Mouse (Mus musculus) MEL (cell line): ENCODE data around the gene Gm266.

Experiments used
- BHLHE40 ChIP-seq: IDR thresholded peaks from 2 replicates; pipeline ENCODE4 v1.6.1; 2012; ENCODE audit warnings: low read depth, mild to moderate bottlenecking, inconsistent platforms, low read length, improper control_type of control experiment, borderline replicate concordance
- CHD1 ChIP-seq: IDR thresholded peaks from 2 replicates; pipeline ENCODE4 v1.6.1; 2012; ENCODE audit warnings: low read depth, mild to moderate bottlenecking, inconsistent platforms, low read length, improper control_type of control experiment
- CTCF ChIP-seq, 3 experiments: IDR thresholded peaks in 2 of 3; conservative IDR thresholded peaks in 1 of 3; 2 replicates each; pipeline ENCODE4 v1.5.1; 2011 to 2012; ENCODE audit warnings: low read length in 3 of 3, low read depth in 2 of 3, mild to moderate bottlenecking in 2 of 3, improper control_type of control experiment in 1 of 3, inconsistent platforms in 1 of 3, mixed read lengths in 1 of 3, moderate library complexity in 1 of 3; ENCODE audit not compliant: control insufficient read depth in 1 of 3, insufficient read depth in 1 of 3, poor library complexity in 1 of 3, severe bottlenecking in 1 of 3
- E2F4 ChIP-seq: IDR thresholded peaks from 2 replicates; pipeline ENCODE4 v1.6.1; 2011; ENCODE audit warnings: low read depth, low read length, improper control_type of control experiment, borderline replicate concordance
- EP300 ChIP-seq, 2 experiments: IDR thresholded peaks; 2 replicates each; pipeline ENCODE4 v1.6.1; 2011; ENCODE audit warnings: improper control_type of control experiment in 2 of 2, low read length in 2 of 2, low read depth in 1 of 2, mild to moderate bottlenecking in 1 of 2
- GATA1 ChIP-seq: IDR thresholded peaks from 2 replicates; pipeline ENCODE4 v1.6.1; 2011; ENCODE audit warnings: low read depth, low read length, improper control_type of control experiment
- MAX ChIP-seq: IDR thresholded peaks from 2 replicates; pipeline ENCODE4 v1.6.1; 2011; ENCODE audit warnings: low read length, improper control_type of control experiment
- MYC ChIP-seq: IDR thresholded peaks from 2 replicates; pipeline ENCODE4 v1.6.1; 2011; ENCODE audit warnings: low read depth, mild to moderate bottlenecking, low read length, improper control_type of control experiment, moderate library complexity
- NRF1 ChIP-seq: IDR thresholded peaks from 2 replicates; pipeline ENCODE4 v1.6.1; 2014; ENCODE audit warnings: low read depth, mild to moderate bottlenecking, inconsistent platforms, low read length, improper control_type of control experiment, moderate library complexity; ENCODE audit not compliant: poor library complexity, insufficient read depth, severe bottlenecking
- POLR2A ChIP-seq, 2 experiments: IDR thresholded peaks; 2 replicates each; pipeline ENCODE4 v1.6.1; 2011 to 2012; ENCODE audit warnings: low read length in 2 of 2, mild to moderate bottlenecking in 2 of 2, control low read depth in 1 of 2, improper control_type of control experiment in 1 of 2, low read depth in 1 of 2, moderate library complexity in 1 of 2; ENCODE audit not compliant: control insufficient read depth in 1 of 2, insufficient read depth in 1 of 2, poor library complexity in 1 of 2
- POLR2AphosphoS5 ChIP-seq: IDR thresholded peaks from 2 replicates; pipeline ENCODE4 v1.6.1; 2012; ENCODE audit warnings: low read depth, borderline replicate concordance, mild to moderate bottlenecking, inconsistent platforms, low read length, moderate library complexity, mixed read lengths
- TAL1 ChIP-seq: IDR thresholded peaks from 2 replicates; pipeline ENCODE4 v1.6.1; 2012; ENCODE audit warnings: mild to moderate bottlenecking, inconsistent platforms, low read length, moderate library complexity, mixed read lengths
- USF1 ChIP-seq: IDR thresholded peaks from 2 replicates; pipeline ENCODE4 v1.6.1; 2014; ENCODE audit warnings: low read depth, mild to moderate bottlenecking, inconsistent platforms, low read length, improper control_type of control experiment, moderate library complexity

DNA sequence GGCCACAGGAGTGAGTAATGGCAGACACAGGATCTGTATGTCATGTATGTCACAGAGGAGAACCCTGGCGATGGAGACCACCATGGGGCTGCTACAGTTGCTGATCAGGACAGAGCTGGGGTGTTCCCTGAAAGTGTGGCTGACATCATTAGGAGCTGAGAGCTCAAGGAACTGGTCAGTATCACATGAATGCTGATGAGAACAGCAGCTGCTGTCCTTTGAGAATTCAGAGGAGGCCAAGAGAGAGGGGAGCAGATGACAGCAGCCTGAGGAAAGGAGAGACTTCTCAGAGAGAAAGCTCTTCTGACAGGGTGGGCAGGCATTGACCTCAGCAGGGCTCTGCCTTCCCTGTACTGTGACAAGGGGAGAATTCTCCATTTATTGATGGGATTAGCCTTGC is 27.9 kb downstream of the Gm266 start:
- TF ChIP-seq USF1 (no peak), EP300 (IDR thresholded peaks at IDR 0.05; ENCODE audit: low read depth in 1 of 2, low read length in 2 of 2) (no peak), MAX (no peak), POLR2AphosphoS5 (no peak), BHLHE40 (no peak), MYC (no peak), CTCF (IDR thresholded peaks at IDR 0.05 in 2 of 3, conservative IDR thresholded peaks at IDR 0.05 in 1 of 3; ENCODE audit: control insufficient read depth in 1 of 3, insufficient read depth in 1 of 3, low read depth in 2 of 3, low read length in 3 of 3, poor library complexity in 1 of 3, severe bottlenecking in 1 of 3) (no peak), NRF1 (no peak), E2F4 (no peak), TAL1 (no peak), CHD1 (no peak), GATA1 (no peak), POLR2A (IDR thresholded peaks at IDR 0.05; ENCODE audit: control insufficient read depth in 1 of 2, insufficient read depth in 1 of 2, low read depth in 1 of 2, low read length in 2 of 2, poor library complexity in 1 of 2) (no peak)
